Comparison of ENCODE assay signal across 26 mouse cellular contexts in genomic region chr7:44628402-44629034, GRCm38 (mm10). TPM values are rescaled to one million over a fixed set of nuclear protein-coding genes. Genes with fewer than 3 reads are reported as not detected.
DNase-seq lines count a peak whose midpoint lies in the region; ATAC-seq and TF ChIP-seq lines count a peak whose summit lies in the region.
"Had no signal": no experiment of that assay in that cellular context is flagged by ENCODE, and none has a peak within 500 bp of the region (broad histone marks: within the 10 kb centered on the region; RNA-seq: fewer than 3 reads in every experiment).

No protein-coding gene starts in this region.

- no peak overlapping the region for H3K4me2 ChIP-seq in liver, embryonic 11.5 days
- H3K4me2 ChIP-seq: embryonic facial prominence, embryonic 12.5 days; embryonic facial prominence, embryonic 15.5 days; heart, embryonic 13.5 days; hindbrain, embryonic 14.5 days had no signal

- no peak for DNase-seq in cerebellum, adult 2 months
- no peak for DNase-seq in cerebellum, adult 9-11 months
- DNase-seq in cerebellum, postnatal 14 days, result peak; percentile 47 to 48
- no peak for DNase-seq in cerebellum, postnatal 36 days
- peak; percentile 65 for DNase-seq in A20 (ENCODE audit: low read depth, low spot score)
- DNase-seq in liver, embryonic 11.5 days (ENCODE audit: low spot score), result no peak
- DNase-seq: adrenal gland, adult 2 months; adrenal gland, postnatal 14 days; B cell, adult 2 months; cerebellum, adult 18-20 months; forebrain, postnatal 0 days; gastrocnemius, adult 2 months; gastrocnemius, postnatal 14 days; heart, adult 18-20 months; heart, postnatal 14 days; heart, postnatal 4 days; kidney, adult 18-20 months had no signal

- H3K9me3 ChIP-seq in liver, embryonic 11.5 days (ENCODE audit: control insufficient read depth, low read length), result no peaks in the 10 kb centered on the region
- H3K9me3 ChIP-seq: embryonic facial prominence, embryonic 12.5 days; embryonic facial prominence, embryonic 15.5 days; heart, embryonic 10.5 days; heart, embryonic 13.5 days had no signal

- 52% methylated on average over 15 of the region's 15 CpGs for WGBS in cerebellum, adult 2 months
- WGBS in liver, embryonic 11.5 days, result 81% methylated on average over 15 of the region's 15 CpGs

- H3K4me3 ChIP-seq in cerebellum, adult 2 months (replicated peaks; ENCODE audit: insufficient read depth, low read depth, low read length), result no peak overlapping the region
- H3K4me3 ChIP-seq in liver, embryonic 11.5 days (ENCODE audit: low read depth, low read length), result no peak overlapping the region
- H3K4me3 ChIP-seq: embryonic facial prominence, embryonic 12.5 days; embryonic facial prominence, embryonic 15.5 days; gastrocnemius, adult 2 months; heart, embryonic 10.5 days; heart, embryonic 13.5 days had no signal

- H3K27ac ChIP-seq in cerebellum, adult 2 months (ENCODE audit: insufficient read depth, low read length), result peak overlapping the region; percentile 59; the same call in 1 of the 2 replicates
- no peak overlapping the region for H3K27ac ChIP-seq in liver, embryonic 11.5 days (ENCODE audit: low read depth, low read length)
- H3K27ac ChIP-seq: embryonic facial prominence, embryonic 12.5 days; embryonic facial prominence, embryonic 15.5 days; gastrocnemius, adult 2 months; heart, embryonic 10.5 days; heart, embryonic 13.5 days; hindbrain, embryonic 14.5 days; hindbrain, postnatal 0 days had no signal

- H3K4me1 ChIP-seq in cerebellum, adult 2 months (ENCODE audit: control insufficient read depth, insufficient read depth, low read length), result peaks cover 32% of the 10 kb centered on the region
- H3K4me1 ChIP-seq in liver, embryonic 11.5 days (replicated peaks; ENCODE audit: control insufficient read depth, insufficient read depth, low read length), result no peaks in the 10 kb centered on the region
- H3K4me1 ChIP-seq: embryonic facial prominence, embryonic 15.5 days; heart, embryonic 10.5 days; heart, embryonic 13.5 days had no signal

- no peak for ATAC-seq in liver, embryonic 11.5 days (replicated peaks; ENCODE audit: low FRiP score)
- ATAC-seq: forebrain, embryonic 14.5 days; forebrain, postnatal 0 days; hindbrain, postnatal 0 days; inflammation-experienced regulatory T-cells, adult 6 months; intestine, embryonic 16.5 days had no signal

- H3K27me3 ChIP-seq in cerebellum, adult 2 months (ENCODE audit: control insufficient read depth, insufficient read depth, low read length), result no peaks in the 10 kb centered on the region
- peaks cover 6% of the 10 kb centered on the region for H3K27me3 ChIP-seq in liver, embryonic 11.5 days (replicated peaks; ENCODE audit: control insufficient read depth, insufficient read depth, low read length)
- H3K27me3 ChIP-seq: embryonic facial prominence, embryonic 15.5 days had no signal

- no peak for TF ChIP-seq CTCF in cerebellum, adult 2 months (IDR thresholded peaks at IDR 0.05; ENCODE audit: borderline replicate concordance, insufficient read depth, low read depth, low read length)

- no peak overlapping the region for H3K9ac ChIP-seq in liver, embryonic 11.5 days (ENCODE audit: low read depth, low read length)
- H3K9ac ChIP-seq: embryonic facial prominence, embryonic 12.5 days; embryonic facial prominence, embryonic 15.5 days; forebrain, postnatal 0 days; heart, embryonic 13.5 days; hindbrain, embryonic 14.5 days had no signal

- no peak for TF ChIP-seq POLR2A in cerebellum, adult 2 months (IDR thresholded peaks at IDR 0.05; ENCODE audit: borderline replicate concordance, insufficient read depth, low read length)

- no peaks in the 10 kb centered on the region for H3K36me3 ChIP-seq in liver, embryonic 11.5 days (ENCODE audit: control insufficient read depth, insufficient read depth, low read length)
- H3K36me3 ChIP-seq: embryonic facial prominence, embryonic 12.5 days; embryonic facial prominence, embryonic 15.5 days; heart, embryonic 10.5 days; heart, embryonic 13.5 days had no signal

RNA-seq across cellular contexts. Expression of gene Kcnc3, which starts 38.1 kb away (rescaled TPM):
- 368 and 423 TPM in 2 replicates for polyA plus RNA-seq in cerebellum, adult 2 months (2012; rRNA removed)
- polyA plus RNA-seq in liver, embryonic 11.5 days (2014; fragmentation: Nextera tagmentation; extraction: Ambion mirVana), result 0.22 and 0.23 TPM in 2 replicates
- polyA plus RNA-seq: inflammation-experienced regulatory T-cells, adult 6 months had no signal

RNA-seq across cellular contexts. Expression of gene Myh14, which starts 42.1 kb away (rescaled TPM):
- polyA plus RNA-seq in cerebellum, adult 2 months (2012; rRNA removed), result 54.9 and 56.2 TPM in 2 replicates
- polyA plus RNA-seq in liver, embryonic 11.5 days (2014; fragmentation: Nextera tagmentation; extraction: Ambion mirVana), result 0.66 and 0.68 TPM in 2 replicates
- polyA plus RNA-seq: inflammation-experienced regulatory T-cells, adult 6 months had no signal

RNA-seq across cellular contexts. Expression of gene Napsa, which starts 56.3 kb away (rescaled TPM):
- polyA plus RNA-seq in cerebellum, adult 2 months (2012; rRNA removed), result 0.26 and 0.43 TPM in 2 replicates
- polyA plus RNA-seq in liver, embryonic 11.5 days (2014; fragmentation: Nextera tagmentation; extraction: Ambion mirVana), result 1.4 and 2.1 TPM in 2 replicates

Comparison
In these comparisons a context has a peak if more than half of its experiments do, and no peak if none do; other contexts are left out.
1. DNase-seq: peak in cerebellum, postnatal 14 days (2 of 2) and A20 (single experiment); none in cerebellum, adult 2 months (0 of 2), cerebellum, adult 9-11 months (single experiment), cerebellum, postnatal 36 days (0 of 2) and liver, embryonic 11.5 days (single experiment).
2. RNA of gene Kcnc3, which starts 38.1 kb away (polyA plus RNA-seq): 368 to 423 TPM in cerebellum, adult 2 months; 0.22 to 0.23 TPM in liver, embryonic 11.5 days; every median in the first group is over 100 times any median in the second.
3. RNA of gene Myh14, which starts 42.1 kb away (polyA plus RNA-seq): 54.9 to 56.2 TPM in cerebellum, adult 2 months; 0.66 to 0.68 TPM in liver, embryonic 11.5 days; every median in the first group is over 10 times any median in the second.